Mouse (Mus musculus) megakaryocyte, adult 5-6 weeks (primary cell): ENCODE results near the gene Cdhr2. TPM values are rescaled to one million over a fixed set of nuclear protein-coding genes. Genes with fewer than 3 reads are reported as not detected.

ENCODE experiments used
- ATAC-seq: 2 replicates; pipeline ENCODE4 v1.8.0; 2016; ENCODE audit warnings: mild to moderate bottlenecking, inconsistent platforms; ENCODE audit not compliant: poor library complexity, severe bottlenecking
- total RNA-seq, 2 experiments: library from RNA; stranded (forward) in 1 of 2; stranded (reverse) in 1 of 2; fragments of 153-499, 151-499 nt in 1 of 2; fragments of 221-1000, 200-1000 nt in 1 of 2; gene quantifications; 2 replicates each; pipeline versions ENCODE4 v1.2.3 to v1.2.4; 2015 to 2017

The Cdhr2 gene
- not detected in 2 replicates for total RNA-seq (2015)
- total RNA-seq (2017) = not detected in 2 replicates

GRCm38 (mm10) chr13:54701243-54701642, at the start of gene Cdhr2:
TSS of gene Cdhr2 (plus strand) at chr13:54701461.
- ATAC-seq = no peak

- no peak for ATAC-seq
Measured at GRCm38 (mm10) chr13:54660877-54661276, 40.4 kb upstream of the Cdhr2 start.

GRCm38 (mm10) chr13:54661358-54661757, 39.9 kb upstream of the Cdhr2 start:
- no peak for ATAC-seq

GRCm38 (mm10) chr13:54663999-54664398, 37.3 kb upstream of the Cdhr2 start:
- ATAC-seq = no peak

- ATAC-seq = no peak
Measured at GRCm38 (mm10) chr13:54664509-54664908, 36.8 kb upstream of the Cdhr2 start.

- no peak for ATAC-seq
Measured at GRCm38 (mm10) chr13:54665062-54665461, 36.2 kb upstream of the Cdhr2 start.

- no peak for ATAC-seq
Measured at GRCm38 (mm10) chr13:54670491-54670890, 30.8 kb upstream of the Cdhr2 start.

GRCm38 (mm10) chr13:54675895-54676590, 25.2 kb upstream of the Cdhr2 start:
- ATAC-seq = no peak

- no peak for ATAC-seq
Measured at GRCm38 (mm10) chr13:54678263-54678662, 23.0 kb upstream of the Cdhr2 start.

GRCm38 (mm10) chr13:54680184-54680853, 20.9 kb upstream of the Cdhr2 start:
- ATAC-seq = no peak

GRCm38 (mm10) chr13:54681291-54681690, 20.0 kb upstream of the Cdhr2 start:
- no peak for ATAC-seq

- ATAC-seq = no peak
Measured at GRCm38 (mm10) chr13:54683301-54683700, 18.0 kb upstream of the Cdhr2 start.

GRCm38 (mm10) chr13:54684140-54684896, 16.9 kb upstream of the Cdhr2 start:
- ATAC-seq = no peak

- ATAC-seq = no peak
Measured at GRCm38 (mm10) chr13:54685174-54685573, 16.1 kb upstream of the Cdhr2 start.

GRCm38 (mm10) chr13:54686139-54687053, 14.9 kb upstream of the Cdhr2 start:
- ATAC-seq = no peak

- peak; percentile 61 for ATAC-seq
Measured at GRCm38 (mm10) chr13:54687096-54687495, 14.2 kb upstream of the Cdhr2 start.

- ATAC-seq = peak; percentile 73
Measured at GRCm38 (mm10) chr13:54687575-54688424, 13.5 kb upstream of the Cdhr2 start.

GRCm38 (mm10) chr13:54690151-54690740, 11.0 kb upstream of the Cdhr2 start:
- no peak for ATAC-seq

- ATAC-seq = peak; percentile 15
Measured at GRCm38 (mm10) chr13:54691737-54692136, 9.5 kb upstream of the Cdhr2 start.
